Mouse (Mus musculus): ENCODE results near the gene Serpina12.

- no peak for TF ChIP-seq HCFC1 (IDR thresholded peaks at IDR 0.05; ENCODE audit: borderline replicate concordance, insufficient read depth, low read length)
- no peak for TF ChIP-seq ZC3H11A (IDR thresholded peaks at IDR 0.05; ENCODE audit: borderline replicate concordance, low read depth, low read length)
These were observed 17.6 kb upstream of the Serpina12 start for GRCm38 (mm10) chr12:104061862-104062261.
